Mouse (Mus musculus): ENCODE results near the gene Pnisr.

GRCm38 (mm10) chr4:21812635-21813034 is 34.7 kb upstream of the Pnisr start:
- no peak for TF ChIP-seq CTCF (IDR thresholded peaks at IDR 0.05; ENCODE audit: low read depth)
- no peak for TF ChIP-seq EP300 (IDR thresholded peaks at IDR 0.05; ENCODE audit: low read depth)

Data from heart, postnatal 0 days (tissue).